Mouse (Mus musculus): Measurements from ENCODE around the gene Soga1.

DNA sequence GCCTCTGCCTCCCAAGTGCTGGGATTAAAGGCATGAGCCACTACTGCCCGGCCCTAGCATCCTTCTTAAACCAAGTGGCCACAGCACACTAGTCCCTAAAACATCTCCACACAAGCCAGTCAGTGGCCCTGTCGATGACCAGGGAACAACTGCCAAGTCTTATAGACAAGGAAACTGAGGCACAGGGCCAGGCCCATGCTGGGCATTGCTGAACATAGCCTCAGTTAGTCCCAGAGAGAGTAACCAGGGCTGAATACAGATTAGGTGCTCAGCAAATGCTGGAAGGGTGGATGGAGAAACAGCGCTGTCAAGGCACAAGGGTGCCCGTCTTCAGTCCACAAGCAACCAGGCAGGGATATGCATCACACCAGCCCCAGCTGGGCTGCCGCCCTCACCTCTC is 25.9 kb downstream of the Soga1 start:
- TF ChIP-seq CTCF (IDR thresholded peaks at IDR 0.05; ENCODE audit: low read depth) = no peak
- no peak for TF ChIP-seq EP300 (IDR thresholded peaks at IDR 0.05; ENCODE audit: low read depth)

All from liver, embryonic 14.5 days (tissue).